Mouse (Mus musculus): ENCODE measurements around the gene 2310034G01Rik.

The 2310034G01Rik gene

GRCm38 (mm10) chr19:46314872-46315742, 35.0 kb downstream of the 2310034G01Rik start:
- DNase-seq (ENCODE audit: low spot score): no peak

- no peak for DNase-seq (ENCODE audit: low spot score)
Measured at GRCm38 (mm10) chr19:46314151-46314601, 35.9 kb downstream of the 2310034G01Rik start.

GRCm38 (mm10) chr19:46313591-46313990, 36.5 kb downstream of the 2310034G01Rik start:
- DNase-seq (ENCODE audit: low spot score): no peak

DNA sequence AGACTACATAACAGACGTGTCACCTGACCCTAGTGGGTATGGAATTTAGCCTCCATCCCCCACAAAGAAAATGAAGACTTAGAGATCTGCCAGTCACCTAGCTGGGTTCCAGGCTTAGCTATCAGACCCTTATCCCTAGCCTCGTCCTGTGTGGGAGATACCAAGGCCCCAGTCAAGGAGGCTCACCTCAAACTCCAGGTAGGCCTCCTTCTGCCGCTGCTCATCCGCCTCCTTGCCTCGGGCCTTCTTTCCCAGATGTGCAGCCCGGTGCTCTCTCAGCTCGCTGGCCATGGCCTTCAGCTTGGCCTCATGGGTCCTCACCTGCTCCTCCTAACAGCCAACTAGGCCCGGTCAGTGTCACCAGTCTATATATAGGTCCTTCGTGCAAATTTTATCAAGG, 37.0 kb downstream of the 2310034G01Rik start:
- no peak for DNase-seq (ENCODE audit: low spot score)

DNA sequence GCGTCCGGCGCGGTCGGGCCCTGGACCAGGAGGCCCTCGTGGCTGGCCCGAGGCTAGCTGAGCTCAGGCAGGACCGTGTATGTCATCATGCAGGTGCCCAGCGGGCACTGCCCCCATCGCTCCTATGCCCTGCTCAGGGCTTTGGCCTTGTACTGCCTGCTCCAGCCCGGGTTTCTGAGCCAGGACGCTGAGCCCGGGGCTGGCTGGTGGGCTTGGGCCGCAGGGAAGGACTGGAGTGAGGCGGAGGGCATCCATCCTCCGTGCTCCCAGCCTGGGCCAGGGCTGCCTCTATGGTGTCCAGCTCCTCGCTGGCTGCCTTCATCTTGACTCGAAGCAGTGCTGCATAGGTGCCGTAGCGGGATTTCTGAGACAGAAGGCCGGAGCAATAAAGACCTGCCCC, 37.5 kb downstream of the 2310034G01Rik start:
- DNase-seq (ENCODE audit: low spot score): no peak

GRCm38 (mm10) chr19:46311341-46311740, 38.8 kb downstream of the 2310034G01Rik start:
- no peak for DNase-seq (ENCODE audit: low spot score)

DNA sequence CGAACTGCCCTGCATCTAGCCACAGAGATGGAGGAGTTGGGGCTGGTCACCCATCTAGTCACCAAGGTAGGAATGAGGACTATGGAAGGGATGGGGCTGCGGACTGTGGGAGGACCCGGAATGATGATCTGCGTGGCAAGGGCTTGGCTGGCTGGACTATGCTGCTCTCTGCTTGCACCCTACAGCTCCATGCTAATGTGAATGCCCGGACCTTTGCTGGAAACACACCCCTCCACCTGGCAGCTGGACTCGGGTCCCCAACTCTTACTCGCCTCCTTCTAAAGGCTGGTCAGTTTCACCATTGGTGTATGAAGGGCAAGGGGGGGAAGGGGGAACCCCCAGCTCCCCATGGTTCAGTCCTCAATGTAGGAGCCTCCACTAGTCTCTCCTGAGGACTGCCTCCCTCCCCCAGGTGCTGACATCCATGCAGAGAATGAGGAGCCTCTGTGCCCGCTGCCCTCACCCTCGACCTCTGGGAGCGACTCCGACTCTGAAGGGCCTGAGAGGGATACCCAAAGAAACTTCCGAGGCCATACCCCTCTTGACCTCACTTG, 39.7 kb downstream of the 2310034G01Rik start:
- no peak for DNase-seq (ENCODE audit: low spot score)

DNA sequence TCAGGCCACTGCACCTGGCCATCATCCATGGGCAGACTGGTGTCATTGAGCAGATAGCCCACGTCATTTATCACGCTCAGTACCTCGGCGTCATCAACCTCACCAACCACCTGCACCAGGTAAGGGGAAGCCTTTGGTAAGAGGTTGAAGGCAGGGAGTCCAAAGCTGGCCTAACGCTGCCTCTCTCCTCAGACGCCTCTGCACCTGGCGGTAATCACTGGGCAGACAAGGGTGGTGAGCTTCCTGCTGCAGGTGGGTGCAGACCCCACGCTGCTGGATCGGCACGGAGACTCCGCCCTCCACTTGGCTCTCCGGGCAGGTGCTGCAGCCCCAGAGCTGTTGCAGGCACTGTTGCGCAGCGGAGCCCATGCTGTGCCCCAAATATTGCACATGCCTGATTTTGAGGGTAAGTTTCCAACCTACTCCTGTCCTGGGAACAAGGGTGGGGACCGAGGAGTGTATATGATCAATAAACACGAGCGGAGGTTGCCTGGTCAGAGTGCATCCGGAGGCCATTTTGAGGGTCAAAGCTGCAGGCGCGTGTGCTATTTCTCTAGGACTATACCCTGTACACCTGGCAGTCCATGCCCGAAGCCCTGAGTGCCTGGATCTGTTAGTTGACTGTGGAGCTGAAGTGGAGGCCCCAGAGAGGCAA, 40.3 kb downstream of the 2310034G01Rik start:
- DNase-seq (ENCODE audit: low spot score): no peak

- peak; percentile 84 for DNase-seq (ENCODE audit: low spot score)
Measured at GRCm38 (mm10) chr19:46308706-46309435, 41.2 kb downstream of the 2310034G01Rik start.

DNA sequence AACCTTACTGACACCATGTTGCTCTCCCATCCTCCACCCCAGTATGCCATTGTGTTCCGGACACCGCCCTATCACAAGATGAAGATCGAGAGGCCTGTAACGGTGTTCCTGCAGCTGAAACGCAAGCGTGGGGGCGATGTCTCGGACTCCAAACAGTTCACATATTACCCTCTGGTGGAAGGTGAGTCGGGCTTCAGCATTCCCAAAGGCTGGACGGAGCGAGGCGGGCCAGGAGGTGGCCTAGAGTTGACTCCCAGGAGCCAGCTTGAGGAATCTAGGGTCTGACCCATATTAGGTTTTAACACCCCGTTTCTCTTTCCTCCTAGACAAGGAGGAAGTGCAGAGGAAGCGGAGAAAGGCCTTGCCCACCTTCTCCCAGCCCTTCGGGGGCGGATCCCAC, 41.8 kb downstream of the 2310034G01Rik start:
- DNase-seq (ENCODE audit: low spot score): no peak

DNA sequence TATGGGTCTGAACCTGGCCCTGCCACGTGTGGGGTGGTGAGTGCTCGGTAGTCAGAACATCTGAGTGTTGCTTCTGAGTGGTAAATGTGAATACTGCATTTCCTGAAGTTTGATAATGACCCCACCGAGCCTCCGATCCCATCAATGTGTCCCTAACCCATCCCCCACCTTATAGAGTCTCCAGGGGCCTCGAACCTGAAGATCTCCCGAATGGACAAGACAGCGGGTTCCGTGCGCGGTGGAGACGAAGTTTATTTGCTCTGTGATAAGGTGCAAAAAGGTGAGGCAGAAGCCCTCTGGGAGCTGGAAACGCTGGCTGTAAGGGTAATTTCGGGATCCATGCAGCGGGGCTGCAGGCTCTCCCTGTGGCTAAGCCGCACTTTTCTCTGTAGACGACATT, 42.3 kb downstream of the 2310034G01Rik start:
- no peak for DNase-seq (ENCODE audit: low spot score)

DNA sequence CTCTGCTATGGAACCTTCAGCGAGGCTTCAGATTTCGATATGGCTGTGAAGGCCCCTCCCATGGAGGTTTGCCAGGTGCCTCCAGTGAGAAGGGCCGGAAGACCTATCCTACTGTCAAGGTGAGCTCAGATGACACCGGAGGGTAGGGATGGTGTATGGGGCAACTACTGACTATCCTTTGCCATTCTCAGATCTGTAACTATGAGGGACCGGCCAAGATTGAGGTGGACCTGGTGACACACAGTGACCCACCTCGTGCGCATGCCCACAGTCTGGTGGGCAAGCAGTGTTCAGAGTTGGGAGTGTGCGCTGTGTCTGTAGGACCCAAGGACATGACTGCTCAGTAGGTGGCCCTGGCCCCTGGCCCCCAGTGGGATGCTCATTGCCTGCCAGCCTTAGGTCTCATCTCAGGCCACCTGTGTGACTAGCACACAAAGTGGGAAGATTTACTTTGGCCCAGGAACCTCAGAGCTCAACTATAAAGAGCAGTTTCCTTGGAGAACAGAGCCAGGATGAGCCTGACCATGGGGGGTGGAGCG, 43.3 kb downstream of the 2310034G01Rik start:
- DNase-seq (ENCODE audit: low spot score): no peak

GRCm38 (mm10) chr19:46306268-46306610, 43.9 kb downstream of the 2310034G01Rik start:
- no peak for DNase-seq (ENCODE audit: low spot score)

DNA sequence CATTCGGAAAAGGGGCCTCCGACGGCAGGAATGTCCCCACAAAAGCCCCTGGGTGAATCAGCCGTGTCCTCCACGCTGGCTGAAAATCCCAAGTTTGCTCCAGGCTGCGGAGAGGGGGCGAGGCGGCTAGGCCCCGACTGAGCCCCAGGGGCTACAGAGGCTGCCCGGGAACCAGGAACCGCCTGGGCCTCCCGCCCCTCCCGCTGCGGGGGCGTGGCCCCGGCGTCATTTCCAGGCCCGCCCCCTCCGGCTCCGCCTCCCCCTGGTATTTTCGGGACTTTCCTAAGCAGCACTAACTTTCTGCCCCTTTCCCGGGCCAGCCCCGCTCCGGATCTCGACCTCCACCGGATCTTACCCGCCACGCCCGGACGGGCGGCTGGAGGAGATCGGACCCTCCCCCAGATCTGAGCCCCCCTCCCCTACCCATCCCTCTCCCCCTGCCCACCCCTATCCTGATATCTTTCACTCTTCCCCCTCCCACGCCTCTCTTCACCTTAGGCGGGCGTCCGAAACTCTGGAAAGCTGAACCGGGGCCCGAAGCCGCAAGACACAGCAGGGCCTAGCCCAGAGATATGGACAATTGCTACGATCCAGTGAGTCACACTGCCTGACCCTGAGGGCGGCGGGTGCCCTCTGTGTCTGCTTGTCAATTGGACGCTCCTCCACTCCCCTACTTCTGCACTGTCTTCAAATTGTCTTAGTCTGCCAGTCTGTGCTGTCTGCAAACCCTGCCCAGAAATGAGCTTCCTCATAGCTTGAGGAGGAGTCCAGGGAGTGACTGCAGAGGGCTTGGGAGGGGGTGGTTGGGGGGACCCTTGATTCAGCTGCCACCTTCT, 44.5 kb downstream of the 2310034G01Rik start:
- peak; percentile 88 for DNase-seq (ENCODE audit: low spot score)

GRCm38 (mm10) chr19:46304908-46305333, 45.2 kb downstream of the 2310034G01Rik start:
- no peak for DNase-seq (ENCODE audit: low spot score)

DNA sequence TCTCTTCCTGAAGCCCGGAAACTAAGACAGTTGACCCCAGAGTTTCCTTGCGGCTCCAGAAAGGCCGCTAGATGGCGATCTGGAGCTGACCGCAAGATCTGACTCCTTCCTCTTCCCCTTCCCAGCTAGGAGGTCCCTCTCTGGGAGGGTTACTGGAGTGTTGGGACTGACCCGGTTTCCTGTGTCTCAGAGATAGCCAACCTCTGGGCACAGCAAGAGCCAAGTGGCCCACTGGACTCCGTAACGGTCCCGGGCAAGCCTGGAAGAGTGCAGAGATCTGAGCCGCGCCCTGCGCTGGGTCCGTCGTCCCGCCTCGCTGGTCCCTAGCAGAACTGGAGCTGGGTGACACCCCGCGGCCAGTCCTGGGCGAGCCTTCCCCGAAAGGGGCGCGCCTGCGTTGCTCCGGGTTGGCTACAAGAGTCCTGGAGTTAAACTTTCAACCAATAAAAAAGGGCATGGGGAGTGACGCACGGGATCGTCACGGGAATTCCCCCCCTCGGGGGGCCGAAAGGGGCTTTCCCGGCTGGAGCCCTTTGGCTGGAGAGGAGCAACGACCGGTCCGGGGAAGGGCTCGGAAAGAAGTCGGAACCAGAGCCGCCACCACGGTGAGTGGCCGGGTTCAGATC, 45.8 kb downstream of the 2310034G01Rik start, which contains the start of gene Nfkb2:
TSS of gene Nfkb2 (plus strand) at position 105 of the 626 bp plus-strand sequence.
- peak; percentile 97 for DNase-seq (ENCODE audit: low spot score)

DNA sequence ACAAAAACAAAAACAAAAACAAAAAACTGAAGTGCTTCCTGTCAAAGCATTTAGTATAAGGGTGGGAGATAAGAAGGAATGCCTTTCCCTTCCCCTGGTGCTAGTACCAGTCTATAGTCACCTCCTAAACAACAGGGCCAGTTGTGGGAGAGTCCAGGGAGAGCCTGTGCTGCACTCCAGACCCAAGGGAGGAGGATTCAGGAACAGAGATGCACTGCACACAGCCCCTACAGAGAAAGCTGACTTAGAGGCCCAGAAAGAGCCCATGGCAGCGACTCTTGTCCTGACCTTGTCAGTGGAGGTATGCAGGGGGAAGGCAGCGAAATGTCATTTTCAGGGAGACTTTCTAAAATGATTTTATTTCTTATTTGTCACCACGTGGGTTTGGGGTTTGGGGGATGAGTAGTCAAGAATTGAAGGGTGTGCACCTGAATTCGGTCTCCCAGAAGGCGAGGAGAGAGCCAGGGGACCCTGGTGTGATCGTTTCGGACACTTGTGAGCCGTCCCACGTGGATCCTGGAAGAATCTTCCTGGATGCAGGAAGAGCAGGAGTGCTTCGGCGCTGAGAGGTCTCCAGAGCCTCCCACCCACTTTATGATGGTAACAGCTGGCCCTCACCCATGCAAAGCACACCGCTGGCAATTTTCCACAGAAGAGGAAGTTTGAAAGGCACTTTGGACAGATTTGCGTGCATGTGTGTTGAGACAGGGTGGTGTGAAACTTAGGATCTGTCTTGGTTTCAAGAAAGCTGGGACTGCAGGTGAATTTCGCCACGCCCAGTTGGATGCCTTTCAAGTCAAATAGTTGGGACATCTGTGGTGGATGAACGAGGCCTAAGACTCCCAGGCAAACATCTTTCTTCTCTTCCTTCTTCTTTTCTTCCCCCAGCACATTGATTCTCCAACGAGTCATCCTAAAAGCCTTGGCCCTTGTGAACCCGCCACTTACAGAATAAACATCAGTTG, 46.6 kb downstream of the 2310034G01Rik start:
- DNase-seq (ENCODE audit: low spot score): no peak

- DNase-seq (ENCODE audit: low spot score): no peak
Measured at GRCm38 (mm10) chr19:46302551-46302950, 47.6 kb downstream of the 2310034G01Rik start.

DNA sequence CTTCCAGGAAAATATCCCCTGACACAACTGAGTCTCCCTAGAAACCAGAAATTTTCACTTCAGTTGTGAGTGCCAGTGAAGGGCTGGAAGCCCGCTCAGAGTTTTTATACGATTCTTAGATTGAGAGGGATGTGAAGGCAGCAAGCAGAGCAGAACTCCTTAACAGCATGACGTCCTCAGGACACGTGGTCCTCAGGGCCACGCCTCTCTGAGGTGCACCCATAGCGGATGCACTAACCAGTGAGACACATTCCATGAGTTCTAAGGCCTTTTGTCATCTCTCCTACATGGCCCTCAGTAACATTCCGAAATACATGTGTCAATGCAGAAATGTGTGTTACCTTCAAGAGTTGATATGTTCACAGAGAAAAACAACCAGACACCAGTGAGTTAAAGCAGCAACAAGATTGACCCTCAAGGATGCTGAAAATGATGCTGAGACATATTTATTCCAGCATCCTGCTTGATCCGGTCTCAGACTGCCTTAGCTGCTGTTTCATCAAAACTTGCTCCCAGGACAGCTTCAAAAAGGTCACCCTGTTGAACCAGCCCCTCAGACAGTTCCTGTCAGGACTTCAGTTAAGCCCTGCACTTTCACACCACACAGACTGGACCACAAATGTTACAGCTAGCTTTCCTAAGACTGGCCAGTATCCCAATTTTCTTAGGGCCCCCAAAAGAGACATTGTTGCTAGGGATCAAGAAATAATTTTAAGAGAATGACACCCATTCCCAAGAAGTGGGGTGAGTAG, 49.6 kb downstream of the 2310034G01Rik start:
- no peak for DNase-seq (ENCODE audit: low spot score)
